Mouse (Mus musculus): ENCODE results near the gene Gpr85. TPM values are rescaled to one million over a fixed set of nuclear protein-coding genes. Genes with fewer than 3 reads are reported as not detected.
A peak's percentile ranks its signal among the peaks of the same experiment; 100 is the strongest.

The Gpr85 gene
- total RNA-seq, 2 experiments from 2014 or later = 43.6 to 48.1 TPM

- peak; percentile 48 to 62 for DNase-seq (ENCODE audit: low spot score in 2 of 2)
- intact Hi-C loops (cut with DNase I) = loop anchor here (5.0 to 10.0 kb wide), 4 partner anchors 79 to 541 kb away; partner anchors contain the start of gene Bmt2
These were observed 3.7 kb downstream of the Gpr85 start for GRCm38 (mm10) chr6:13835720-13836665.

DNA sequence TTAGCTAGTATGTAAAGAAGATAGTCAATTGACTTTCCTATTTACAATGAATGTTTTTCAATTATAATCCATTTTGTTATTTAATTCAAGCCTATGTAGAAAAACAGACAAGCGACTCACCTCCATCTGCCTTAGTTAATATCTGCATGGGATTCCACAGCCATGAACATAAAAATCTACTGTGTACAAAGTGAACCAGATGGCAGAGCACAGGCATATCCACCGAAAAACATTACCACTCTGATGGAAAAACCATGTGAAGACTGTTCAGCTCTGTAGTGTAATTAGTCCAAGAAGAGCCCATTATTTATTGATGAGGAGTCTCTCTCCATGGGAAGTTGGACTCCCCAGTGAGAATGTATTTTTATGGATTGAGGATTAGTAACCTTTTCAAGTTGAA, 7.0 kb downstream of the Gpr85 start:
- DNase-seq (ENCODE audit: low spot score in 2 of 2) = no peak
- intact Hi-C loops (cut with DNase I) = loop anchor here (10.0 kb wide), 1 partner anchor 538 kb away; no protein-coding TSS in a partner anchor

DNA sequence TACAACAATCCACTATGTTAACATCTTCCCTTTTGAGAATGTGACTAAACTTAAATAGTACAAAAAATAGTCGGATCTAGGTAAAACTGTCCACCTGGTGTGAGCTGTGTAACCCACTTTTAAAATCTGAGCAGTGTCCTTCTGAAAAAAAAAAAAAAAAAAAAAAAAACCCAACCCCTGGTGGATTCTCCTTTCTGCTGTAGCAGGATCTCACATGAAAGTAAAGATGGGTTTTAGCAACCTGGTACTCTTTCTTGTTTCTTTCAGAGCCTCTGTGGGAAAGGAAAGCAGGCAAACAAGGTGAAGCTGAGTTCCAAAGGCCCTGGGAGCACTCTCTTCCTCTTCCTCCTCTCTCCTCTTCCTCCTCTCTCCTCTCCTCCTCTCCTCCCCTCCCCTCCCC, 10.9 kb downstream of the Gpr85 start:
- DNase-seq (ENCODE audit: low spot score in 2 of 2) = no peak
- intact Hi-C loops (cut with DNase I) = no loop called here

- DNase-seq (ENCODE audit: low spot score in 2 of 2) = no peak
- intact Hi-C loops (cut with DNase I) = no loop called here
These were observed 23.1 kb downstream of the Gpr85 start for GRCm38 (mm10) chr6:13816661-13817060.

DNA sequence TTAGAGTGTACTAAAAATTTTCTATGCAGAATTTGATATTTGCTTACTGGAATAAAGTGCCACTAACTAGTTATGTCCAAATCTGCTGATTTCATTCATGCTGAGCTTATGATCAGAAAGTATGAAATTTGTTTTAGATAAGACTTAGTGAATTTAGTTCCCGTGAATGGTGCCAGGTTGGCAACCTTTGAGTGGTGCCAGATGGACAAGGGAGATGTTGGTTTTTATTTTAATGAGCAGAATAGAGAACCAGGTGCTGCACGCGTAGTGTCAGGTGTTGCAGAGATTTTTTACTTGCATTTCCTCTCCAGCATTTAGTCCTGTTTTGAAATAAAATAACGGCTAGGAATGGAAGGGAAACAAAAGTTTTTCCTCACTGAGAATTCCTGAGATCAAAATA, 27.6 kb downstream of the Gpr85 start:
- no peak for DNase-seq (ENCODE audit: low spot score in 2 of 2)
- intact Hi-C loops (cut with DNase I) = no loop called here

- intact Hi-C loops (cut with DNase I) = no loop called here
- no peak for DNase-seq (ENCODE audit: low spot score in 2 of 2)
These were observed 39.7 kb downstream of the Gpr85 start for GRCm38 (mm10) chr6:13800071-13800470.

- DNase-seq (ENCODE audit: low spot score in 2 of 2) = no peak
- intact Hi-C loops (cut with DNase I) = no loop called here
These were observed 42.4 kb downstream of the Gpr85 start for GRCm38 (mm10) chr6:13797389-13797788.

Other genes with a start within 250 kb of the Gpr85 start
- gene Tmem168, start 231.8 kb downstream of the Gpr85 start, total RNA-seq (2021) = 10 to 100 TPM; 13.4 to 16.4 TPM
- 10 to 100 TPM; 27.0 to 28.5 TPM for gene Bmt2, start 162.0 kb downstream of the Gpr85 start, total RNA-seq (2021)
- 10 to 100 TPM; 35.5 to 37.6 TPM for gene 2610001J05Rik, start 31.6 kb upstream of the Gpr85 start, total RNA-seq (2021)